11 mouse cellular contexts compared by ENCODE assay signal in the genomic region with DNA sequence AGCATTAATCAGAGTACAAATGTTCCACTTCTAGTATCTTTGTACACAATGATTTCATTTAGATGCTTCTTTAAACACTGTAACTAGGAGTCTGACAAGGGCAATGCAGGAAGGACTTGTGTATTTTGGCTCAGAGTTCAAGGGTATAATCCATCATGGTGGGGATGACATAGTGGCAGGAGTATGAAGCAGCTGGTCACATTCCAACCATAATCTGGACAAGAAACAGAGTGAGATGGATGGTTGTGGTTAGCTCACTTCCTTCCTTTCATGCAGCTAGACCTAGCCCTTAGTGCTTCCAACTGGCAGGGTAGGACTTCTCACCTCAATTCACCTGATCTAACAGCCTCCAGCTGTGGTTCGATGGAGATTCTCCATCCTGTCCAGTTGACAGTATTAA.
DNase-seq lines count a peak whose midpoint lies in the region; ATAC-seq and TF ChIP-seq lines count a peak whose summit lies in the region.
"Had no signal": no experiment of that assay in that cellular context is flagged by ENCODE, and none has a peak within 500 bp of the region (broad histone marks: within the 10 kb centered on the region; RNA-seq: fewer than 3 reads in every experiment).

No protein-coding gene starts in this region.

- TF ChIP-seq CTCF in heart, postnatal 0 days (IDR thresholded peaks at IDR 0.05; ENCODE audit: low read depth): no peak
- TF ChIP-seq CTCF in cerebellum, adult 2 months (IDR thresholded peaks at IDR 0.05; ENCODE audit: borderline replicate concordance, insufficient read depth, low read depth, low read length): no peak

- no peak overlapping the region for H3K4me3 ChIP-seq in heart, postnatal 0 days (ENCODE audit: low read depth, low read length)
- H3K4me3 ChIP-seq in kidney, embryonic 16.5 days (ENCODE audit: low read length): no peak overlapping the region
- no peak overlapping the region for H3K4me3 ChIP-seq in cerebellum, adult 2 months (replicated peaks; ENCODE audit: insufficient read depth, low read depth, low read length)
- H3K4me3 ChIP-seq: embryonic facial prominence, embryonic 12.5 days; heart, adult 2 months had no signal

- no peak for TF ChIP-seq POLR2A in cerebellum, adult 2 months (IDR thresholded peaks at IDR 0.05; ENCODE audit: borderline replicate concordance, insufficient read depth, low read length)

- no peaks in the 10 kb centered on the region for H3K36me3 ChIP-seq in heart, postnatal 0 days (replicated peaks; ENCODE audit: control insufficient read depth, insufficient read depth, low read length)
- H3K36me3 ChIP-seq in kidney, embryonic 16.5 days (ENCODE audit: insufficient read depth, low read length): no peaks in the 10 kb centered on the region
- H3K36me3 ChIP-seq: embryonic facial prominence, embryonic 12.5 days had no signal

- no peak overlapping the region for H3K27ac ChIP-seq in heart, postnatal 0 days (ENCODE audit: low read depth)
- peak overlapping the region; percentile 14; the same call in 1 of the 2 replicates for H3K27ac ChIP-seq in kidney, embryonic 16.5 days (ENCODE audit: low read length)
- no peak overlapping the region for H3K27ac ChIP-seq in cerebellum, adult 2 months (ENCODE audit: insufficient read depth, low read length)
- H3K27ac ChIP-seq: embryonic facial prominence, embryonic 12.5 days; heart, adult 2 months had no signal

- 0 out of 2 replicates have a peak, but pooled peaks have one; percentile 24 for ATAC-seq in heart, postnatal 0 days (ENCODE audit: insufficient read depth, low read depth)
- ATAC-seq in kidney, embryonic 16.5 days (ENCODE audit: low FRiP score, low TSS enrichment): peak; percentile 92
- ATAC-seq: forebrain, postnatal 0 days had no signal

- no peaks in the 10 kb centered on the region for H3K27me3 ChIP-seq in heart, postnatal 0 days (ENCODE audit: control insufficient read depth, insufficient read depth, low read length)
- no peaks in the 10 kb centered on the region for H3K27me3 ChIP-seq in kidney, embryonic 16.5 days (ENCODE audit: insufficient read depth, low read length)
- no peaks in the 10 kb centered on the region for H3K27me3 ChIP-seq in cerebellum, adult 2 months (ENCODE audit: control insufficient read depth, insufficient read depth, low read length)
- H3K27me3 ChIP-seq: embryonic facial prominence, embryonic 12.5 days had no signal

- no peaks in the 10 kb centered on the region for H3K4me1 ChIP-seq in heart, postnatal 0 days (ENCODE audit: control insufficient read depth, insufficient read depth)
- H3K4me1 ChIP-seq in kidney, embryonic 16.5 days (ENCODE audit: insufficient read depth, low read length): no peaks in the 10 kb centered on the region
- no peaks in the 10 kb centered on the region for H3K4me1 ChIP-seq in cerebellum, adult 2 months (ENCODE audit: control insufficient read depth, insufficient read depth, low read length)
- H3K4me1 ChIP-seq: embryonic facial prominence, embryonic 12.5 days had no signal

- TF ChIP-seq EP300 in heart, postnatal 0 days (IDR thresholded peaks at IDR 0.05; ENCODE audit: low read depth): no peak

- 0 out of 2 replicates have a peak, but pooled peaks cover 4% of the 10 kb centered on the region for H3K9me3 ChIP-seq in heart, postnatal 0 days (replicated peaks; ENCODE audit: control insufficient read depth, low read length)
- H3K9me3 ChIP-seq in kidney, embryonic 16.5 days (ENCODE audit: low read length): no peaks in the 10 kb centered on the region; the same call in 1 of the 2 replicates
- H3K9me3 ChIP-seq: embryonic facial prominence, embryonic 12.5 days had no signal

- H3K4me2 ChIP-seq in heart, postnatal 0 days (ENCODE audit: low read depth, low read length): no peak overlapping the region
- H3K4me2 ChIP-seq in kidney, embryonic 16.5 days (replicated peaks; ENCODE audit: low read depth, low read length): no peak overlapping the region
- H3K4me2 ChIP-seq: embryonic facial prominence, embryonic 12.5 days had no signal

- WGBS in heart, postnatal 0 days: 57% methylated on average over 1 of the region's 1 CpGs
- WGBS in kidney, embryonic 16.5 days: 33% methylated on average over 1 of the region's 1 CpGs
- WGBS in cerebellum, adult 2 months: 97% methylated on average over 1 of the region's 1 CpGs

- H3K9ac ChIP-seq in heart, postnatal 0 days (replicated peaks; ENCODE audit: low read depth, low read length): no peak overlapping the region
- H3K9ac ChIP-seq in kidney, embryonic 16.5 days (replicated peaks; ENCODE audit: low read length): no peak overlapping the region
- H3K9ac ChIP-seq: embryonic facial prominence, embryonic 12.5 days; forebrain, postnatal 0 days had no signal

- DNase-seq in heart, postnatal 0 days (ENCODE audit: low spot score): peak; percentile 6
- DNase-seq in heart, postnatal 14 days: no peak
- DNase-seq in ovary, postnatal 14 days (ENCODE audit: low spot score): peak; percentile 1
- DNase-seq in ovary, adult 18-20 months (ENCODE audit: low spot score): no peak
- DNase-seq in left cerebral cortex, adult 11 months (ENCODE audit: low spot score): no peak
- no peak for DNase-seq in cerebellum, adult 2 months
- DNase-seq: forebrain, postnatal 0 days; heart, adult 2 months; right cerebral cortex, postnatal 14 days had no signal

- intact Hi-C loops in heart, postnatal 14 days (cut with DNase I): no loop called here

Comparison
In these comparisons a context has a peak if more than half of its experiments do, and no peak if none do; other contexts are left out.
1. DNase-seq: peak in heart, postnatal 0 days (single experiment) and ovary, postnatal 14 days (single experiment); none in heart, postnatal 14 days (0 of 2), ovary, adult 18-20 months (single experiment), left cerebral cortex, adult 11 months (single experiment) and cerebellum, adult 2 months (0 of 2).